Mouse (Mus musculus) retina, embryonic 14.5 days (tissue): ENCODE data around the gene Gm49318.
"Not testable (repeated sequence)": the region's sequence is repeated elsewhere in the genome, so short reads cannot be mapped to it uniquely, and the experiment has no call there.

Experiments
- DNase-seq: peaks from one replicate; pipeline ENCODE4 v3.0.0-alpha.2; 2015; ENCODE audit warnings: low spot score

The Gm49318 gene

GRCm38 (mm10) chr9:22070791-22071573, at the start of gene Gm49318, which contains the start of gene Zfp653:
Gene Gm49318, minus strand, starts transcription at chr9:22071259.
Gene Zfp653, minus strand, starts transcription at chr9:22071376.
- DNase-seq: peak; percentile 99

DNA sequence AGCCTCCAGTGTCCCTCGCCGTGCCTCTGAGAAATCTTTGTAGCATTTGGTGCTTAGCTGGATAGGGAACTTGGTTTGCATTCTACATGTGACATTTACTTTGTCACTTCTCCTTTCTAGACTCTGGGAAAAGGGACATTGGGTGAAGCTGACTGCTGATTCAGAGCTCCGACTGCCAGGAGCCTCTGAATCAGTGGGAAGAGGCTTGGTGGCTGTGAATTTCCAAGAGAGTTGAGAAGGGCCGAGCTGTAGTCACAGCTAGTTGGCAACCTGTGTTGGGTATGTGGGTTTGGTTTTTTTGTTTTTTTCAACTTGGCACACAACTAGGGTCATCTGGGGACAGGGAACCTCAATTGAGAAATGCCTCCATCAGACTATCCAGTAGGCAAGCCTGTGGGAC, 48.5 kb upstream of the Gm49318 start:
- no peak for DNase-seq

- DNase-seq: peak; percentile 80
These were observed 46.8 kb upstream of the Gm49318 start for GRCm38 (mm10) chr9:22117754-22118456.

- peak; percentile 99 for DNase-seq
These were observed 45.8 kb upstream of the Gm49318 start, which contains the start of gene Elof1 for GRCm38 (mm10) chr9:22116740-22117426. Gene Elof1, minus strand, starts transcription at chr9:22117172.

DNA sequence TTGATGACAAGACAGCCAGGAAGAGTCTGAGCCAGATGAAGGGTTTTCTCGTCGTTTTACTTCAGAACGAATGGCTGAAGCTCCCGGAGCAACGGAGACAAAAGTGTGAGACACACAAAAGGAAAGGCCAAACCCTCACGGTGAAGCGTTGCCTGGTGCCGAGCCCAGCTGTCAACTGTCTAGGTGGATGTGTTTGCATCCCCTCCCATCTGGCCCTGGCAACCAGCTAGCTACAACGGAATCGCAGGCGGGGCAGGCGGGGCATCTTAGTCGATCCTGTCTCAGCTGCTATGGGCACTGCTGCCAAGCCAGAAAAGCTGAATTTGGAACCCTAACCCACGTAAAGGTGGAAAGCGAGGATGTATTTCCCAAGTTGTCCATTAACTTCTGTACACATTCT, 45.0 kb upstream of the Gm49318 start:
- no peak for DNase-seq

GRCm38 (mm10) chr9:22115635-22116034, 44.6 kb upstream of the Gm49318 start:
- DNase-seq: no peak

DNA sequence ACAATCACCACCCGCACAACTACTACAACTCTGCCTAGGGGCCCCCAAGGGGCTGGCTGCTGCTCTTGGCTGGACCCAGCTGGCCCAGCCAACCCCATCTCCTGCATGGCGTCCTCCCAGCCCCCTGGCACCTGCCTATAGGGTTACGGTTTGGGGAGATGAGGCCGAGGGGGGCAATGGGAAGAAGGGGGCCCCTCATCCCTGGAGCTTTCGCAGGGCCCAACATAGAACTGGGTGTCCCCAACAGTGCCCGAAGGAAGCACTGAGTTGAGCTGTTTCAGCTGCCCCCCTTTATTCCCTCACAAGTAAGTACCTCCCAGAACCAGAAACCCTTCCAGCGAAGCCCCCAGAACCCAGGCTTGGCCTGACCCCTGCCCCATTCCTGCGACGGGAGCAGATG, 37.1 kb upstream of the Gm49318 start:
- no peak for DNase-seq

DNA sequence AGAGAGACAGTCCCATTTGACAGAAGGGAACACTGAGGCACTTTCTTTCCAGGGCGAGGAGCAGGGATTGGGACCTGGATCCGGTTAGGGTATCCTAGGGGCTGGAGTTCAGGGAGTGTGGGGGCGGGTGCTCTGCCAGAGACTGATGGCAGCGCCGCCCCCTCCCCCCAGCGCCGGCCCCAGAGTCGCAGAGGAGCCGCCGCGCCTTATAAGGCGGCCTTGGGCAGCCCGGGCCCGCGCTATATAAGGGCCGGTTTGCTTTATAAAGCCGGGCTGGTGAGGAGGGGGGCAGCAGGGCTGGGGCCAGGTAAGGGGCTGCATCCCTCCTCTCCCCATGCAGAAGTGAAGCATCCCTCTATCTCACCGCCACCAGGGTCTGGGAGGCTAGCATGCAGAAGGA, 28.9 kb upstream of the Gm49318 start:
- DNase-seq: no peak

GRCm38 (mm10) chr9:22098993-22099696, 28.1 kb upstream of the Gm49318 start, which contains the start of gene Cnn1:
Gene Cnn1, plus strand, starts transcription at chr9:22099216.
- DNase-seq: no peak

GRCm38 (mm10) chr9:22095854-22096307, 24.8 kb upstream of the Gm49318 start:
- DNase-seq: peak; percentile 79

GRCm38 (mm10) chr9:22092746-22093145, 21.7 kb upstream of the Gm49318 start:
- no peak for DNase-seq

DNA sequence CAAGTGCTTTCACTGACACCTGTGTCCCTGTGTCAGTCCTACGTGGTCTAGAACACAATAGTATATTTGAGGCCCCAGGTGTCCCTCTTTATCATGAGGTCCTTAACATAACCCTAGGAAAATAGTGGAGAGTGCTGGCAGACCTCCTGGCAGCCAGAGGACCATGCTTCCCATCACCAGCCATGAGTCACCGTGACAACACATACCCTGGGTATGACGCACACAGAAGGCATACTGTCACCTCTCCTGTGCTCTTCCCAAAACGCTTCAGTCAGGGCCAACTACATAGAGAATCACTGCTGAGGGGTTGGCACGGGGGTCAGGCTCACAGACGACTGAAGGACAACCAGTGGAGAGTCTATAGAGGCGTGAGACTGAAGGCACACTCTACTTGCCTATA, 18.9 kb upstream of the Gm49318 start:
- no peak for DNase-seq

DNA sequence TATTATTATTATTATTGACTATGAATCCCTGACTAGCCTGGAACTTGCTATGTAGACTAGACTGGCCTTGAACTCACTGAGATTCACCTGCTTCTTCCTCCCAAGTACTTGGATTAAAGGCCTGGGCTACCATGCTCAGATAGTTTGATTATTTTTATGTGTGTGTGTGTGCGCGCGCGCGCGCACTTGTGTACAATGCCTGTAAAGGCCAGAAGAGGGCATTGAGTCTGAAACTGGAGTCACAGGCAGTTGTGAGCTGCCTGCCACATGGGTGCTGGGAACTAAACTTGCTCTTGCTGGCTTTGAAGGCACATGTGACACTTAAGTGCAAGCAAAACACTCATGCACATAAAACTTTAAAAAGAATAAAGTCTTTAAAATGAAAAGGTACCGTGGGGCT, 18.2 kb upstream of the Gm49318 start:
- no peak for DNase-seq

GRCm38 (mm10) chr9:22087034-22087618, 16.1 kb upstream of the Gm49318 start:
- DNase-seq: no peak

DNA sequence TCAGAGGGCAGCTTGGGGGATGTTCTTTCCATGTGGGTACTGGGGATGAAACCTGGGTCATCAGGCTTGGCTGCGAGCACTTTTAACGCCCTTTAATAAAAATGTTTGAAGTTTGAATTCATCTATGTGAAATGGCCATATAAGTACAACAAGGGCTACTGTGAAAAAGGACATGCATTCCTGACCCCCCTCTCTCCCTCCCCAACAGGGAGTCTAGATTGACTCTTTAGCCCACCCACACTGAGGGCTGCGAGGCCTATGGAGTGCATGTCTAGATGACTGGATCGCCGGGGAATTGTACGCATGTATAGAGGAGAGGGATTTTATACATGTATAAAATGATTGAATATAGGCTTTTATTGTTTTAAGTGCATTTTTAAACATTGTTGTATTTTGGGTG, 15.0 kb upstream of the Gm49318 start:
- DNase-seq: no peak

GRCm38 (mm10) chr9:22085022-22085834, 14.2 kb upstream of the Gm49318 start, which contains the start of gene Ecsit:
Gene Ecsit, minus strand, starts transcription at chr9:22085438.
- peak; percentile 98 for DNase-seq

DNA sequence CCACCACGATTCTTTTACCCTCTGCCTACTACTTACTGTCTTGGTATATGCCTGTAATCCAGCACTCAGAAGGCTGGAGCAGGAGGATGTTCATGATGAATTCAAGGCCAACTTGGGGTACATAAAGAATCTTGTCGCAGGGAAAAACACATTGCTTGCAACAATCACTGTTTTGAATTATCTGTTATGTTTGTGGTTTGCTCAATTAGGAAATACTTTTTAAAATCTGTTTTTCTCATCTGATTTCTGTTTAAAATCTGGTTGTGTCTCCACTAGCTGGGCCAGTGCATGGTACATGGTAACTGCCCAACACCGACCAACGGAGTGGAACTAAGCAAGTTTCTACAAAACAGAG, 13.6 kb upstream of the Gm49318 start:
- DNase-seq: no peak

GRCm38 (mm10) chr9:22076223-22076622, 5.2 kb upstream of the Gm49318 start:
- DNase-seq: no peak

- not testable (repeated sequence) for DNase-seq
These were observed 4.7 kb upstream of the Gm49318 start for GRCm38 (mm10) chr9:22075778-22076177.

- DNase-seq: no peak
These were observed 1.2 kb upstream of the Gm49318 start for GRCm38 (mm10) chr9:22072276-22072675.
